Mouse (Mus musculus): Measurements from ENCODE around the gene Elovl6. TPM values are rescaled to one million over a fixed set of nuclear protein-coding genes. Genes with fewer than 3 reads are reported as not detected.
A peak's percentile ranks its signal among the peaks of the same experiment; 100 is the strongest.

Elovl6 gene
- total RNA-seq (2014; rRNA removed) (49.3 and 56.1 TPM in 2 replicates), polyA plus RNA-seq (2015; fragmentation: Nextera tagmentation; extraction: Ambion mirVana) (38.0 and 40.8 TPM in 2 replicates)

DNA sequence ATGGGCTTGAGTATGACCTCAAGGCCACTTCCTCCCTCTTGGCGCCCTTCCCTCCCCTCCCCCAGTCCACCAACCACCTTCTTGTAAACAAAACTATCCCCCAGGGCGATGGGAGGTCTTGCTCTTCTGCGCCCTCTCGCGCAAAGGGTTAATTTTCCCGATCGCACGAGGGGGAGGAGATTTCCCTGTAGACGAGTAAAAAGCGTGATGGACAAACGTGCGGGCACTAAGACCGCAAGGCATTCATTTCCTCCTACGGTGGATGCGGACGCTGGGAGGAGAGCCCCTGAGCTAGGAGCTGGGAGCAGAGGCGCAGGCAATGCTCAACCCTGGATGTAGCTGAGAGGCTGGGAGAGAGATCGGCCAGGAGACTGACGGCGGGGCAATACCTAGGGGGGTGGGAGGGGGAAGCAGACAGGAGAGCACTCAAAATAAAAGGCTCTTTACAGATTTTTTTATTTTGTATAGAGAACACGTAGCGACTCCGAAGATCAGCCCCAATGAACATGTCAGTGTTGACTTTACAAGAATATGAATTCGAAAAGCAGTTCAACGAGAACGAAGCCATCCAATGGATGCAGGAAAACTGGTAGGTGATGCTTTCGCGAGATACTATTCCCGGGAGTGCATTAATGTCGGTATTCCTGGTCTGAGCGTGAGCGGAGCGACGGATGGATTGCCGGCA, at the start of gene Elovl6:
TSS of gene Elovl6 (plus strand) at position 176 of the 685 bp plus-strand sequence.
- under 1% methylated on average over 35 of the region's 35 CpGs for WGBS
- Histone ChIP-seq H3K4me3 (ENCODE audit: low read length) (peak within 1 kb of the TSS; percentile 84), H3K4me1 (ENCODE audit: insufficient read depth, low read length) (0 out of 2 replicates have a peak, but pooled peaks cover 4% of the 10 kb centered on the region), H3K27me3 (ENCODE audit: insufficient read depth, low read length) (no peaks in the 10 kb centered on the region), H3K9me3 (ENCODE audit: low read length) (no peaks in the 10 kb centered on the region), H3K9ac (replicated peaks; ENCODE audit: low read length) (peak within 1 kb of the TSS; percentile 98), H3K27ac (peak within 1 kb of the TSS; percentile 95), H3K36me3 (ENCODE audit: insufficient read depth, low read length) (no peaks in the 10 kb centered on the region), H3K4me2 (ENCODE audit: low read depth, low read length) (peak within 1 kb of the TSS; percentile 60)
- DNase-seq (ENCODE audit: low spot score) (peak; percentile 92), ATAC-seq (peak; percentile 74)
- TF ChIP-seq CTCF (IDR thresholded peaks at IDR 0.05; ENCODE audit: low read depth), result peak; percentile 32; the same call in 1 of the 2 replicates

DNA sequence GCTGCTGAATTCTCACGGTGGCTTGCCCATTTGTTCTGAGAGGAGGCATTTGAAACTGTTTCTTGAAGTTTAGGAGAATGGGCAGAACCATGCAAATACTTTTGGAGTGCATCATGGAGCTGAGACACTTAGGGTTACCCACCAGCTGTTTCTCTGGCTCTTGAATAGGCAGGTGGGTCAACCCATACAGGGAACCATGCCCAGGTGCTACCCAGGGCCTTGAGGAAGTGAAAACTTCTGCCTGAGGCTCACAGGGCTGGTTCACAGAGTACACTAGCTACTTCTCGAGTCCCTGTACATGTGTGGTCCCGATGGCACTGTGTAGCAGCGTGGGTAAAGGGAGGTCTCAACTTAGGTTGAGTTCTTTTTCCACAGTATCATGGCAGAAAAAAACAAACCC, 43.4 kb upstream of the Elovl6 start:
- Histone ChIP-seq H3K9ac (replicated peaks; ENCODE audit: low read length) (no peak overlapping the region), H3K4me3 (ENCODE audit: low read length) (no peak overlapping the region), H3K4me2 (ENCODE audit: low read depth, low read length) (no peak overlapping the region), H3K27ac (no peak overlapping the region), H3K27me3 (ENCODE audit: insufficient read depth, low read length) (no peaks in the 10 kb centered on the region), H3K4me1 (ENCODE audit: insufficient read depth, low read length) (no peaks in the 10 kb centered on the region), H3K36me3 (ENCODE audit: insufficient read depth, low read length) (no peaks in the 10 kb centered on the region), H3K9me3 (ENCODE audit: low read length) (no peaks in the 10 kb centered on the region)
- DNase-seq (ENCODE audit: low spot score) (no peak), ATAC-seq (no peak)
- no peak for TF ChIP-seq CTCF (IDR thresholded peaks at IDR 0.05; ENCODE audit: low read depth)
- WGBS, result 94% methylated on average over 4 of the region's 4 CpGs

DNA sequence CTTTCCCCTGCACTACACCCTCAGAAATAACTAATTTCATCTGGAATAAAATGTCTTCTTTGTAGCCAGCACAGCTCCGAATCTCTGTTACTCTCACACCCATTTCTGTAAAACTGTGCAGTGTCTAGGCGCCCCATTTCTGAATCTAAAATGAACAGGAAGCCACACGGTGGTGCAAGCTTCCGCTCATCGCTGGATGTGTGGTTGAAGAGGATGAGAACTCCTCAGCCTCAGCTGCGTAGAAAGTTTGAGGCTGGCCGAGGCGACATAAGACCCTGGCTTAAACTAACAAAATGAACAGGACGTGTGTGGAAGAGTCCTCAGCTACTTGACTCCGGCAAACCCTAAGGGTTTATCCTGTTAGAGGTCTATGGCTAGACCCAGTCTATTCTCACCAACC, 38.0 kb upstream of the Elovl6 start:
- H3K9me3 ChIP-seq (ENCODE audit: low read length), result no peaks in the 10 kb centered on the region
- no peaks in the 10 kb centered on the region for H3K36me3 ChIP-seq (ENCODE audit: insufficient read depth, low read length)
- no peak overlapping the region for H3K4me2 ChIP-seq (ENCODE audit: low read depth, low read length)
- DNase-seq (ENCODE audit: low spot score) (no peak), ATAC-seq (no peak)
- no peak overlapping the region for H3K27ac ChIP-seq
- no peaks in the 10 kb centered on the region for H3K27me3 ChIP-seq (ENCODE audit: insufficient read depth, low read length)
- WGBS, result 93% methylated on average over 10 of the region's 10 CpGs
- no peaks in the 10 kb centered on the region for H3K4me1 ChIP-seq (ENCODE audit: insufficient read depth, low read length)
- no peak for TF ChIP-seq CTCF (IDR thresholded peaks at IDR 0.05; ENCODE audit: low read depth)
- H3K4me3 ChIP-seq (ENCODE audit: low read length), result no peak overlapping the region
- no peak overlapping the region for H3K9ac ChIP-seq (replicated peaks; ENCODE audit: low read length)

GRCm38 (mm10) chr3:129494731-129495130, 37.4 kb upstream of the Elovl6 start:
- TF ChIP-seq CTCF (IDR thresholded peaks at IDR 0.05; ENCODE audit: low read depth), result no peak
- H3K27ac ChIP-seq, result no peak overlapping the region
- H3K27me3 ChIP-seq (ENCODE audit: insufficient read depth, low read length), result no peaks in the 10 kb centered on the region
- 81% methylated on average over 4 of the region's 4 CpGs for WGBS
- H3K9ac ChIP-seq (replicated peaks; ENCODE audit: low read length), result no peak overlapping the region
- H3K9me3 ChIP-seq (ENCODE audit: low read length), result no peaks in the 10 kb centered on the region
- ATAC-seq (no peak), DNase-seq (ENCODE audit: low spot score) (no peak)
- H3K4me3 ChIP-seq (ENCODE audit: low read length), result no peak overlapping the region
- no peak overlapping the region for H3K4me2 ChIP-seq (ENCODE audit: low read depth, low read length)
- no peaks in the 10 kb centered on the region for H3K36me3 ChIP-seq (ENCODE audit: insufficient read depth, low read length)
- H3K4me1 ChIP-seq (ENCODE audit: insufficient read depth, low read length), result no peaks in the 10 kb centered on the region

DNA sequence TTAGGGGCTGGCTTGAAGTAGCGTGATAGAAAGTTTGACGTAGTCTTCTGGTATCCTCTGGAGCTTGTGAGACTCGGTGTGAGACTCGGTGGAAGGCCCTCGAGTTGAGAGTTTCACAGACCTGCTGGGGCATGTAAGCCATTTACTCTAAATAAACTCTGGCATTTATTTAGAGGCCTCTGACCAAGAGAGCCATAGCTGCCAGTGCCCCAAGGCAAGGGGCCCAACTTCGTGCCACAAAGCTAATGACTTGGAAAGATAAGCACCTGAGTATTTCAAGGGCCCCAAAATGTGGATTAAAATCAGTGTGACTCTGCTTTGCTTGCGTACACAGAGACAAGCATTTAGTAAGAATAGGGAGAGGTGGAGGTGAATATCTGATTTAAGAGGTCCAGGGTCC, 28.4 kb upstream of the Elovl6 start:
- Histone ChIP-seq H3K9me3 (ENCODE audit: low read length) (no peaks in the 10 kb centered on the region), H3K36me3 (ENCODE audit: insufficient read depth, low read length) (no peaks in the 10 kb centered on the region)
- DNase-seq (ENCODE audit: low spot score), result no peak

GRCm38 (mm10) chr3:129504928-129505327, 27.2 kb upstream of the Elovl6 start:
- Histone ChIP-seq H3K4me1 (ENCODE audit: insufficient read depth, low read length) (no peaks in the 10 kb centered on the region), H3K4me3 (ENCODE audit: low read length) (no peak overlapping the region), H3K27ac (no peak overlapping the region), H3K9ac (replicated peaks; ENCODE audit: low read length) (no peak overlapping the region), H3K9me3 (ENCODE audit: low read length) (no peaks in the 10 kb centered on the region), H3K27me3 (ENCODE audit: insufficient read depth, low read length) (no peaks in the 10 kb centered on the region), H3K4me2 (ENCODE audit: low read depth, low read length) (no peak overlapping the region), H3K36me3 (ENCODE audit: insufficient read depth, low read length) (no peaks in the 10 kb centered on the region)
- ATAC-seq, result no peak
- 83% methylated on average over 6 of the region's 6 CpGs for WGBS
- no peak for TF ChIP-seq CTCF (IDR thresholded peaks at IDR 0.05; ENCODE audit: low read depth)
- no peak for DNase-seq (ENCODE audit: low spot score)

More for the DNA sequence above, 28.4 kb upstream of the Elovl6 start:
- Histone ChIP-seq H3K27ac (no peak overlapping the region), H3K4me2 (ENCODE audit: low read depth, low read length) (no peak overlapping the region), H3K4me1 (ENCODE audit: insufficient read depth, low read length) (no peaks in the 10 kb centered on the region), H3K4me3 (ENCODE audit: low read length) (no peak overlapping the region), H3K27me3 (ENCODE audit: insufficient read depth, low read length) (no peaks in the 10 kb centered on the region), H3K9ac (replicated peaks; ENCODE audit: low read length) (no peak overlapping the region)
- 89% methylated on average over 7 of the region's 7 CpGs for WGBS
- TF ChIP-seq CTCF (IDR thresholded peaks at IDR 0.05; ENCODE audit: low read depth), result no peak
- no peak for ATAC-seq

DNA sequence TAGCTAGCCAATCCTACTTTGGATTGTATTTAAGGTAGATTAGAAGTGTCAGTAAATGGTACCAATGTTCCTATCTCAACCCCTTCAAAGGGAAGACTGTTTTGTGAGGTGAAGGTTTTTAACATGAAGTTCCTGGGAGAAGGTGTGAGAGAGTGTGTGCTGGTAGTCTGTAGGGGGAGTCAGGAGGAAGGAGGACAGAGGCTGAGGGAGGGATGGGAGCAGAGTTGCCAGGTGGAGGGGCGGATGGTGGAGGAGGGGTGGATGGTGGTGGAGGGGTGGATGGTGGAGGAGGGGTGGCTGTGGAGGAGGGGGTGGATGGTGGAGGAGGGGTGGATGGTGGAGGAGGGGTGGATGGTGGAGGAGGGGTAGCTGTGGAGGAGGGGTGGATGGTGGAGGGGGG, 24.4 kb upstream of the Elovl6 start:
- no peak for ATAC-seq
- H3K4me1 ChIP-seq (ENCODE audit: insufficient read depth, low read length), result no peaks in the 10 kb centered on the region
- H3K27ac ChIP-seq, result no peak overlapping the region
- no peak for DNase-seq (ENCODE audit: low spot score)
- H3K9ac ChIP-seq (replicated peaks; ENCODE audit: low read length), result no peak overlapping the region
- no peaks in the 10 kb centered on the region for H3K27me3 ChIP-seq (ENCODE audit: insufficient read depth, low read length)
- H3K36me3 ChIP-seq (ENCODE audit: insufficient read depth, low read length), result no peaks in the 10 kb centered on the region
- H3K4me3 ChIP-seq (ENCODE audit: low read length), result no peak overlapping the region
- H3K4me2 ChIP-seq (ENCODE audit: low read depth, low read length), result no peak overlapping the region
- H3K9me3 ChIP-seq (ENCODE audit: low read length), result no peaks in the 10 kb centered on the region
- WGBS, result 95% methylated on average over 1 of the region's 1 CpGs
- TF ChIP-seq CTCF (IDR thresholded peaks at IDR 0.05; ENCODE audit: low read depth), result no peak
